Mouse (Mus musculus) WW6 (cell line): Measurements from ENCODE around the gene Wnt9a.
"Not testable (repeated sequence)": the region's sequence is repeated elsewhere in the genome, so short reads cannot be mapped to it uniquely, and the experiment has no call there.

Experiments
- DNase-seq: peaks from one replicate; pipeline ENCODE4 v3.0.0-alpha.2; 2013; ENCODE audit warnings: low read depth, low spot score

The Wnt9a gene

GRCm38 (mm10) chr11:59306461-59307421 lies at the start of gene Wnt9a:
Gene Wnt9a, plus strand, starts transcription at chr11:59306928.
- no peak for DNase-seq

- DNase-seq = no peak
Observed at GRCm38 (mm10) chr11:59259647-59260046, 47.1 kb upstream of the Wnt9a start.

GRCm38 (mm10) chr11:59260706-59261493 lies 45.8 kb upstream of the Wnt9a start:
- no peak for DNase-seq

GRCm38 (mm10) chr11:59262308-59262707 lies 44.4 kb upstream of the Wnt9a start:
- no peak for DNase-seq

DNA sequence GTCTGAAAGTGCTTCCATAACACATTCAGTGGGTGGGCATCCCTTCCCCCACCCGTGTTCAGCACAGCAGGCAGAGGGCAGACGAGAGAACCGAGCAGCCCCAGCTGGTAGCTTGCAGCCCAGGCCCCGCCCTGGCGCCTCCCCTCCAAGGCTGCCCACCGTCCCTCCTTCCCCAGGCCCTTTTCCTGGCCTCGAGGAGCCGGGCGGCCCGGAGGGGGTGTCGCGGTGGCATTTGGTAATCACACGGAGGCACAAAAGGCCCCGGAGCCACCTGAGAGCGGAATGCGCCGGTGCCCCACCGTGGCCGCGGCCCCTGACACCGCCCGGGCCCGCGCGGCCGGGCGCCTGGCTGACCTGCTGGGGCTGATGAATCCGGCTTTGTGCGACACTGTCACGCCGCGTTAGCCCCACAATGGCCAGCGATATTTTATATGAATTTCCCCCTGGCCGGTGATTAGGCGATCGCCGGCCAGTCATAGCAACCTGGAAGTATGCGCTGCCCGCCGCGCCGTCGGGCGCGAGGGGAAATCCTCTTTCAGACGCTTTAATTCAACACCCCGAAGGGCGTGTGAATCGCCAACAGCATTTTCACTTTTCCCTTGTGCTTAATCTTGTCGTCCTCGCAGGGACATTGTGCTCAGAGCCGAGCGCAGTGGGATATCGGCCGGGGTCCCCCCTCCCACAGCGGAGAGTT lies 42.7 kb upstream of the Wnt9a start:
- no peak for DNase-seq

DNA sequence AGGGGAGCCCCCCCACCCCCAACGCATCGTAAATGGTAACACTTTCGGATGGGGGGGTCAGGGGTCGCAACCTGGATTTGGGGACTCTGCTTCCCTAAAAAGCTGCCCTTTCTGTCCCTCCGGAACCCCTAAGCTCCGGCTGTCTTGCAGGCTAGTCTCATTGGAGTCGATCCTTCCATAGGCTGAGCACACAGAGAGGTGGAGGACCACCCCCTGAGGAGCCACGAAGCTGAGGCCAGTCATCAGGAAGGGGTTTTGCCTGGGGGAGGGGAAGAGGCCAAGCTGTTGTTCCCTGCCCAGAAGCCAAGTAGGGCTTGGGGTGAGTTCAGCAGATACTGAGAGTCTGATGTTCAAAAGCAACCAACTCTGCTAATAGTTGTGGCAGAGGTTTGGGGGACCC lies 42.1 kb upstream of the Wnt9a start:
- no peak for DNase-seq

GRCm38 (mm10) chr11:59265154-59265813 lies 41.4 kb upstream of the Wnt9a start:
- DNase-seq = no peak

DNA sequence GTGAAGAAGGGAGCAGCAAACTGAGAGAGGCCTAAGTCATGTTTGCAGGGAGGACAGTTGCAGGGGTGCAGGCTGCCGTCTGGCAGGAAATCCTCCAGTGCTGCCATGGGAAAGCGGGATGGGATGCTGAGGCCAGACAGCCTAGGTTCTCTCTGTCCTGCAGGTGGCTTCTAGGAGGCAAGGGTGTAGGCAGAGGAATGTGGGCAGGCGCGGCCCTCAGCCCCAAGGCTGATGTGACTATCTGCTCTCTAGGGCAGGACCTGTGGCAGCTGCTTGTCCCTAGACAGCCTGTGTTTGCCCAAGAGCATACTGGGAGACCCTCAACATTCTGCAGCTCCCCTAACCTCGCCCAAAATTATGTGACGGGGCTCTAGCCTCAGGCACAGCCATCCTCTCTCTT lies 40.0 kb upstream of the Wnt9a start:
- DNase-seq = no peak

GRCm38 (mm10) chr11:59274184-59274583 lies 32.5 kb upstream of the Wnt9a start:
- no peak for DNase-seq

DNA sequence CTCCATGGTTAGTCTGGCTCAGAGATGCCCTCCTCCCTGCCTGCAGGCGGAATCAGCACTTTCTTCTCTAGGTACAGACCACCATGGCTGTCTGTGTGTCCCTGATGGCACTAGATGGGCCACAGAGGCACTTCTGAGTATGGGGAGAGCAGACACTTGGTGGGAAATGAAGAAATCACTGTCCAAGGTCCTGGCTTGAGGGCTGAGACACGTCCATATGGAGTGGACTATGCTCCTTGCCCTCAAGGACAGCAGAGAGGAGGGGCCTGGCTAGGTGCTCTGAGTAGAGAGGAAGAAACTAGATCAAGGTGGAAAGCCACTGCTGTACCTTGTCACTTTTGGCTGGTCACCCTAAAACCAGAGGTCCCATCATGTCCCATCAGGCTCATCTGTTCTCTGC lies 29.9 kb upstream of the Wnt9a start:
- no peak for DNase-seq

- no peak for DNase-seq
Observed at GRCm38 (mm10) chr11:59278047-59278446, 28.7 kb upstream of the Wnt9a start.

DNA sequence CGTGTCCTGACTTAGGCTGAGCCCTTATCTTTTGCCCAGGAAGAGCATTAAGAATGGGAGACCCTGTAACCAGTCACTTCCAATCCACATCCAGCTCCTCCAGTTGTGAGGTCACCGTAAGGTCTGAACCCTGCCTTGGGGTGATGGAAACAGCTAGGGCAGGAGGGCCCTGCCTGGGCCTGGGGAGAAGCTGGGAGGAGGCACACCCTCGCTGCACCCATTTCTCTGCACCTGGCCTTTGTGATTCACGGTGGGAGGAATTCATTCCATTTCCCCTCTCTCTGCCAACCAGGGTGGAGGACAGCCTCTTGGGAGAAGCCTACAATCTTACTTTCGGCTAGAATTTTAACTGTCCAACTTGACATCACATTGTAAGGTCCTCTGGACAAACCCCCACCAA lies 24.6 kb upstream of the Wnt9a start:
- DNase-seq = no peak

- DNase-seq = no peak
Observed at GRCm38 (mm10) chr11:59282933-59283332, 23.8 kb upstream of the Wnt9a start.

DNA sequence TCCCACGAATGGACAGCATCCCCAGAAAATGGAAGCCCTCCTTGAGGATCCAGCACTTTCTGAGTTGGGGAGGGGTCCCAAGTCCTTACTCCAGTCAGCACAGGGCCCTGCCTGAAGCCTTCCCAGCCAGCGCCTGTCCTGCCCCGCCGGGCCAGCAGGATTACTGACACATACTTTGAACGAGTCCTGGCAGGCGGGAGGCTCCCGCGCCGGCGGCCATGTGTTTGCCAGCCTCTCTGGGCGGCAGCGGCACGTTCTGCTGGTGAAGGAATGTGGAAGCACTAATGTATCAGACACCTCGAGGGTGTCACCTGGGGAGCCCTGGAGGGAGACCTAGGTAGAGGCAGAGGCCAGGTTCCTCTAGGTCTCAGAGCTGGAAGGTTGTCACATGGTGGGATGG lies 22.6 kb upstream of the Wnt9a start:
- DNase-seq = no peak

GRCm38 (mm10) chr11:59289706-59290105 lies 17.0 kb upstream of the Wnt9a start:
- DNase-seq = no peak

DNA sequence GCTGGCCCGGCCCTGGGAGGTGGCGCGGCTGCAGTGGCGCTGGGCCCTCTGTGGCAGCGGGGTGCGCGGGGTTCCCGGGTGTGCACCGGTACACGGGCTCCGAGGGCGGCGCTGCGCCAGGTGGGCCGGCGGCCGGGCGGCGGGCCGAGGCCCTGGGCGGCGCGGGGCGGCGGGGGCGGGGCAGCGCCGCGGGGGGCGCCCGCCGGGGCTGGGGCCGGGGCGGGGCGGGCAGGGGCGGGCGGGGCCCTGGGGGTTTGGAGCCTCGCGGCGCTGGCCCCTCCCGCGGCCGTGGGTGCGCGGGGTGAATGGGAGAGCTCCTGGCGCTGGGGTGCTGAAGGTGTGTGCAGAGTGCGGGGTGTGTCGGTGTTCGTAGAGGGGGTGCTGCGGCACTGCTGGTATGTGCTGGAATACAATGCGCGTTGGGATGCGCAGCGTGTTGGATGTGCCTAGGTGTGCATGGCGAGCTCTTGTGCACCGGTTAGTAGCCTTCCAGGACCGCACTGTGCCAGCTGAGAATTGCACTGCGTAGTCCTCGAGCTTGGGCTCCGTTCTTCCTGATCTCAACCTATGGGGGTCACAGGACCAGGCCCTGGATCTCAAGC lies 15.9 kb upstream of the Wnt9a start, which contains the start of gene Wnt3a:
TSS of gene Wnt3a (minus strand) at position 51 of the 602 bp plus-strand sequence.
- no peak for DNase-seq

- DNase-seq = no peak
Observed at GRCm38 (mm10) chr11:59293616-59294015, 13.1 kb upstream of the Wnt9a start.

DNA sequence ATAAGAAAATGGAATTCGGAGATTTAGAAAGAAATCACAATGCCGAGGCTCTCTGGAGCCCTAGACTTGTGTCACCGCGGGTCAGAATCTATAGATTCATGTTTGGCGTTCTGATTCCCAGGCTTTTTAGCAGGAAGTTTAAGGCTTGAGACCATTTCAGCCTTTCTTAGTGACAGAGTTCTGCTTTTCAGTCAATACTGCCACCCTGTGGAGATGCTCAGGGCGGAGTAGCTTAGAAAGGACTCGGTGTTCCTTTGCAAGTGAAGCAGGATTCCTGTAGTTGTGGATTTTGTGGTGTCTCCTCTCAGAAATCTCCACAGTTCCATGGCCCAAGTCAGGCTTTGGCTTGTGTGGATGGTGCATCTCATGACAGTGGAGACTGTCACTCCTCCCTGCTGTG lies 8.8 kb upstream of the Wnt9a start:
- no peak for DNase-seq

DNA sequence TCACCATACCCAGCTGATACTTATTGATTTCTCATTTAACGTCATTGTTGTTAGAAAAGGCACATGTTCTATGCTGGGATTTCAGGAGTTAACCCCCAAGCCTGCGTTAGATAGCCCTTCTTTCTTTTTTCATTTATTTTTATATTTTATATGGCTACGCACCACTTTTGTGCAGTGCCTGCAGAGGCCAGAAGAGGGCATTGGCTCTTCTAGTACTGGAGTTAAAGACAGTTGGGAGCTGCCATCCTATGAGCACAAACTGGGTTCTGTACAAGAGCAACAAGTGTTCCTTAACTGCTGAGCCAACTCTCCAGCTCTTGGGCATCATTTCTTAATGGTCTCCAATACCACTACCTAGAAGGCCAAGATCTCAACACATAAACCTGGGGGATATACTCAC lies 6.5 kb upstream of the Wnt9a start:
- no peak for DNase-seq

DNA sequence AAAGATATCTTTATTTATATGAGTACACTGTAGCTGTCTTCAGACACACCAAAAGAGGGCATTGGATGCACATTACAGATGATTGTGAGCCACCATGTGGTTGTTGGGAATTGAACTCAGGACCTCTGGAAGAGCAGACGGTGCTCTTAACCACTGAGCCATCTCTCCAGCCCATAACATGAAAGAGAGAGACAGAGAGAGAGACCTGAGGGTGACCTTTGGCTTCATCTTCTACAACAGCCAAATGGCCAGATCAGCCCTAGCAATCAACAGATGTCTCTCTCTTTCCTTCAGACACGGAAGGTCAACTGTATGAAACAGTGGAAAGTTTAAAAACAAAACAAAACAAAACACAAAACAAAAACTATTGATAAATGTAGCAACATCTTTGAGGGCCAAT lies 5.7 kb upstream of the Wnt9a start:
- not testable (repeated sequence) for DNase-seq
